Mouse (Mus musculus) heart, adult 2 months (tissue): Measurements from ENCODE around the gene Irf9.

Experiments
- CTCF ChIP-seq: fragments of 200-600 bp; IDR thresholded peaks from 2 replicates; pipeline ENCODE4 v1.8.1; 2022; ENCODE audit warnings: antibody characterized with exemption, mild to moderate bottlenecking, moderate library complexity
- EP300 ChIP-seq: fragments of 200-500 bp; IDR thresholded peaks from 2 replicates; pipeline ENCODE4 v1.6.1; 2011; ENCODE audit warnings: low read depth, low read length, control low read depth; ENCODE audit not compliant: insufficient read depth
- POLR2A ChIP-seq: fragments of 200-500 bp; IDR thresholded peaks from 2 replicates; pipeline ENCODE4 v1.6.1; 2011; ENCODE audit warnings: mild to moderate bottlenecking, low read depth, low read length, control low read depth; ENCODE audit not compliant: insufficient read depth

DNA sequence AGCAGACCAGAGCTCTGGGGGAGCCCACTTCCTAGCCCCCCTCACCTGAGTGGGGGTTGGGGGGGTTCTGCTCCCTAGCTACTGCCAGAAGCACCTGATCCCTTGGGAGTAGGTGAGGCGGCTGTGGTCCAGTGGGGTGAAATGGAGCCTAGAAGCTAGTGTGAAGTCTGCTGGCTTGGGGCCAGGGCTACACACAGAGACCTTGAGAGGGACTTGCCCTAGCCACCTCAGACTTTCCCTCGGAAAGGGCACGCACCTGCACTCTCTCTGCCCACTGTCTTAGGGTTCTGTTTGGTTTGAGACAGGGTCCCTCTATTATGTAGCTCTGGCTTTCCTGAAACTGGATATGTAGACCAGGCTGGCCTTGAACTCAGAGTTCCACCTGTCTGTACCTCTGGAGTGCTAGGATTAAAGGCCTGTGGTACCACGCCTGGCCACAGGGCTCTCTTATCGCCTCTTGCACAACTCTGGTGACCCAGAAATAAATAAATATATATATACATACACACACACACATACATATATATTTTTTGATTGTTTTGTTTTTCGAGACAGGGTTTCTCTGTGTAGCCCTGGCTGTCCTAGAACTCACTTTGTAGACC lies 24.6 kb upstream of the Irf9 start:
- TF ChIP-seq POLR2A (no peak), CTCF (no peak), EP300 (no peak)
